Mouse (Mus musculus) mesoderm, embryonic 11.5 days (tissue): Measurements from ENCODE around the gene Strn3.
"Not testable (repeated sequence)": the region's sequence is repeated elsewhere in the genome, so short reads cannot be mapped to it uniquely, and the experiment has no call there.

Source experiments
- DNase-seq: peaks from one replicate; pipeline ENCODE4 v3.0.0-alpha.2; 2012; ENCODE audit warnings: low read depth, low spot score

Strn3 gene

GRCm38 (mm10) chr12:51612361-51612760, 79.3 kb downstream of the Strn3 start:
- no peak for DNase-seq

- DNase-seq, result no peak
Observed at GRCm38 (mm10) chr12:51606138-51606537, 85.6 kb downstream of the Strn3 start.

GRCm38 (mm10) chr12:51603306-51603705, 88.4 kb downstream of the Strn3 start:
- DNase-seq, result no peak

GRCm38 (mm10) chr12:51594030-51594470, 97.6 kb downstream of the Strn3 start:
- DNase-seq, result peak; percentile 18

GRCm38 (mm10) chr12:51593229-51594029, 98.3 kb downstream of the Strn3 start, which contains the start of gene Coch:
TSS of gene Coch (plus strand) at chr12:51593341.
- peak; percentile 36 for DNase-seq

GRCm38 (mm10) chr12:51592888-51593228, 98.8 kb downstream of the Strn3 start:
- DNase-seq, result peak; percentile 43

GRCm38 (mm10) chr12:51591921-51592320, 99.8 kb downstream of the Strn3 start:
- DNase-seq, result no peak

- no peak for DNase-seq
Observed at GRCm38 (mm10) chr12:51589263-51589662, 102.4 kb downstream of the Strn3 start.

GRCm38 (mm10) chr12:51577816-51578215, 113.9 kb downstream of the Strn3 start:
- DNase-seq, result not testable (repeated sequence)

GRCm38 (mm10) chr12:51572651-51573050, 119.0 kb downstream of the Strn3 start:
- no peak for DNase-seq

- DNase-seq, result no peak
Observed at GRCm38 (mm10) chr12:51569944-51570343, 121.8 kb downstream of the Strn3 start.

- no peak for DNase-seq
Observed at GRCm38 (mm10) chr12:51569472-51569871, 122.2 kb downstream of the Strn3 start.

GRCm38 (mm10) chr12:51567225-51567624, 124.5 kb downstream of the Strn3 start:
- peak; percentile 11 for DNase-seq

GRCm38 (mm10) chr12:51561416-51561815, 130.3 kb downstream of the Strn3 start:
- peak; percentile 28 for DNase-seq
